Mouse (Mus musculus) cerebellum, adult 9-11 months (tissue): ENCODE data around the gene Zar1l.

Source experiments
- DNase-seq: peaks from one replicate; pipeline ENCODE4 v3.0.0; 2022

Gene Zar1l

DNA sequence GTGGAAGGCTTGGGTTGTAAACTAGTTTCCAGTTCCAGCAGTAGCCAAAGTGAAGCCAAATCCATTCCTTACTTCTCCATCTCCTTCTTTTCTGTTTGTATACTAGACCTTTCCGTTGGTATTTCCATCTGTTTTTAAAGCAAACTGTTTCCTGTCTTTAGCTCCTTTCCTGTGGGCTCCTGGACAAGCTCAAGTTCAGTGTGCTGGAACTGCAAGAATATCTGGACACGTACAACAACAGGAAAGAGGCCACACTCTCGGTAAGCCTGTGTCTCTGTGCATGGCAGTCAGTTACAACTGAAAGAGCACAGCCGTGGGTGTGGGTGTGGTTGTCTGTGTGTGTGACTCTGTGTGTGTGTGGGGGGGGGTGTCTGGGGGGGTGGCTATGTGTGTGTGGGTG lies 39.4 kb downstream of the Zar1l start:
- no peak for DNase-seq

DNA sequence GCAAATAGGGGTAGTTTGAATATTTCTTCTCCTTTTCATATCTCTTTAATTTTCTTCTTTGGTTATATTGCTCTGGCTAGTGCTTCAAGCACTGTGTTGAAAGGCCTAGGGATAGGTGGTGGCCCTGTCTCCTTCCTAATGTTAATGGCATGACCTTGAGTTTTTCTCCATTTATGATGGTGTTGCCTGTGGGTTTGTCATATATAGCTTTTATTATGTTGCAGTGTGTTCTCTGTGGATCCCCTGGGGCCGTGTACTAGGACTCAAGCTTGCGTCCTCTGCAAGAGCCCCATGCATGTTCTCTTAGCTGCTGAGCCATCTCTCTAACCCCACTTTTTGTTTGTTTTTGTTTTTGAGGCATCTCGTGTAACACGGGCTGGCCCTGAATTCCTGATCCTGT lies 40.6 kb downstream of the Zar1l start:
- no peak for DNase-seq

DNA sequence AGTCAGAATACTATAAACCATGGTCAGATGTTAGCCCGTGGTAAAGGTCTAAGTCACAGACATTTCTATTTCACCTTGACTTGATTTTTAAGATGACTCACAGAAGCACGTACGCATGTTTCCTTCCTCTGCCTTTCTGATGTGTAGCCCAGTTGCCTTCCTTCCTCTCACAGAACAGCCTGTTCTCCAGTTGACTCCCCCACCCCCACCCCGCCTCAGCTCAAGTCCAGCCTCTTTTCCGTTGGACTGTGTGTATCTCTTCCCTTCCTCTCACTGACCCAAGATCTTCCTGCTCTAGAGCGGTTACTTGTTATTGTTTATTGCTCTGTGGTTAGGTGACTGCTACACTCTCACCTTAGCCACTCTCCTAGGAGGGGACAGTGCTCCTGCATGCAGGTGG lies 49.5 kb downstream of the Zar1l start:
- DNase-seq, result no peak

DNA sequence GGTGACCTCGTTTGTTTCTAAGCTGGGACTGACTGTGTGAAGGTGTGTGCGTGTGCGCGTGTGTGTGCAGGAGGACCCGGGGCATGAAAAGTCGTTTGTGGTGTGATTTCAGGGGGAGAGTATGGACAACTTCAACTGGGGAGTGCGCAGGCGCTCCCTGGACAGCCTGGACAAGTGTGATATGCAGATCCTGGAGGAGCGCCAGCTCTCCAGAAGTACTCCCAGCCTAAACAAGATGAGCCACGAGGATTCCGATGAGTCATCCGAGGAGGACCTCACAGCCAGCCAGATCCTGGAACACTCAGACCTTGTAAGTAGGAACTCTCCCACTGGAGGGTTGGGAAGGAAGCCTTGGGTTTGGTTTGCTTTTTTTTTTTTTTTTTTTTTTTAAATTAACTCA lies 51.8 kb downstream of the Zar1l start:
- peak; percentile 74 for DNase-seq

DNA sequence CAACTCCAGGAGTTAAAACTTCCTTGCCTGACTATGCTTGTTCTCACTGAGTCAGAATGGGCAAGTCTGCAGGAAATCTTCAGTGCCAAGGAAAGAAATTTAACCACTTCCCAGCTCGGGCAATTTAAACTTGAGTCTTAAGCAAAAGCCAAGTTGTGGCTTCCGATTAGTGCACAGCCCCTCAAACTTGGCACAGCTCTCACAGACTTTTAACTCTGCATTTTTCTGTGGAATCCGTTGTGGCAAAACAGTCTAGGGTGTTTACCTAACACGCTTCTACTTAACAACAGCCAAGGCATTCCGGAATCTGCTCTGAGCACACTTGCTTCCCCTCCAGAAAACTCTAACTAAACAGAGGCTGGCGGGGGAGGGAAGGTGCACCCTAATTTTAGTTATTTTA lies 52.7 kb downstream of the Zar1l start:
- no peak for DNase-seq

DNA sequence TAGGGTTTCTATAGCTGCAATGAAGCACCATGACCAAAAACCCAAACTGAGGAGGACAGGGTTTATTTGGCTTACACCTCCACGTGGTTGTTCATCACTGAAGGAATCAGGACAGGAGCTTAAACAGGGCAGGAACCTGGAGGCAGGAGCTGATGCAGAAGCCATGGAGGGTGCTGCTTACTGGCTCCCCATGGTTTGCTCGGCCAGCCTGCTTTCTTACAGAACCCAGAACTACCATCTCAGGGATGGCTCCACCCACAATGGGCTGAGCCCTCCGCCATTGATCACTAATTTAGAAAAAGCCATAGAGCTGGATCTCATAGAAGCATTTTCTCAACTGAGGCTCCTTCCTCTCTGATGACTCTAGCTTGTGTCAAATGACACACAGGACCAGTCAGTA lies 53.2 kb downstream of the Zar1l start:
- DNase-seq, result no peak

DNA sequence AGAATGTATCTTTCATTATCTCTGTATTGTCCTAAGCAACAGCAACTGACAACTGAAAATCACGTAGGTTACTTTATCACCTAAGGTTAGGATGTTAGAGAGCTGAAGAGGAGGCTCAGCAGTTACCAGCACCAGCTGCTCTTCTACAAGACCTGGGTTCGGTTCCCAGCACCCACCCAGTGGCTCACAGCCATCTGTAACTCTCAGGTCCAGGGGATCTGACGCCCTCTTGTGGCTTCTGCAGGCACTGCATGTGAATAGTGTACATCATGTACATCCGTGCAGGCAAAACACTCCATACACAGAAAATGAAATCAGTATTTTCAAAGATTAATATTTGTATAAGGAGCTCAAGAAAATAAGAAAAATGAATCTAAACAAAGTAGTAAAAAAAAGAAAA lies 58.2 kb downstream of the Zar1l start:
- DNase-seq, result no peak

DNA sequence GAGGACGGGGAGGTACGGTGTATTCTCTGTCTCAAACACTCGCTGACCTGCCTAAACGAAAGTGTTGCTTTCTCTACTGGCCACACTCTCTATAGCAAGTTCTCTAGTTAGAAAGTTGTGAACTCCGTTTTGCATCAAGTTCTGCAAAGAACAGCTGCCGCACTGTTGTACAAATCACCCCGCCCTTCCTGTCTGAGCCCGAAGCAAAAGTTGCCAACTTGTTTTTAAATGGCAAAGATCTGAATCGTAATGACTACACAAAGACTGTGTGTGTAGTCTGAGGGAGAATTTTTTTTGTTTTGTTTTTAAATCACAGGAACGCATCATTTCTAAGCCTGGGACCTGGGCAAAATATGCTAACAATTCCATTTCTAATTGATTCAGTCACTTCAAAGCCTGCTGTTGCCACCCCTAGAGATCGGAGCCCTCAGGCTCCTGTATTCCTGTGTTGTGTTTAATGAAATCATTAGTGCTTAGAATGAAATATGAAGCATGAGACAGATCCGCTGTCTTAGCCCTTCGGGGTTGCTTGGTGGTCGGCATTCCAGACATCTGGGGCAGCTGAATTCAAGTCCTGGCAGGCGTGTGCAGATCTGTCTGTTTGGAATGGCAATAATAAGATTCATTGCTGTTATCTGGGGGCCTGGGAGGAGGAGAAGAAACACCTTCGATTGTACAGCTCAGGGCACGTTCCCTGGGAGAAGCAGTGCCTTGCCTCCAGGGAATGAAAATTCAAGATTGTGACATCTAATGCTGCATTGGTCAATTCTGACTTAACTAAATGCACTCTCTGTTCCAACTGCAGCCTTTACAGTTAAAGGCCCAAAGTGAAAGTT lies 59.8 kb downstream of the Zar1l start:
- no peak for DNase-seq

DNA sequence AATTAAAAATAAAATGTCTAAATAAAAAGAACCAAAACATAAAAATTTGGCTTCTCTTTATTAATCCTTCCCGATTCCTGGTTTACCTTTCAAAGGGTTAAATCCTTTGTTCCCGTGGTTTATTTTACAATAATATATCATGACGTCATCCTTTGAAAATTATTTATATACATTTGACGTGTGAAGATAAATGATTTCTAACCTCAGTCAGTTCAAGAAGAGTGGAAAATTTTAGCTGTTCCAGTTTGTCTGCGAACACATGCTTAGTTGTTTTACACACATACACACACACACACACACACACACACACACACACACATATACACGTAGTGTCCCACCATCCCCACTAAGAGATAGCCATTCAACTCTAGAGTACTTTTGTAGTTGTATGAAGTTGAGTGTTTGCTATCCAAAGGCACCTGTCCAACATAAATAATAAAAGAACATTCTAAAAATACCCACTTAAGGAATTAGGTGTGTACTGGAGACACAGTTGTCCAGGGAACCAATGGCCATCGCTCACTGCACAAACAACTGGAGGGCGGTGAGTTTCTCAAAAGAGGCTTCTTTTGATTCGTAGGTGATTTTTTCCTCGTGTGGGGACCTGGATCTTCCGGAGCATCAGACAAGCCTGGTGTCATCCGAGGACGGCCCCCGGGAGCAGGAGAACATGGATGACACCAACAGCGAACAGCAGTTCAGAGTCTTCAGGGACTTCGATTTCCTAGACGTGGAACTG lies 60.6 kb downstream of the Zar1l start:
- DNase-seq, result no peak
